Mouse (Mus musculus) cerebellum, adult 2 months (tissue): ENCODE measurements around the gene Cdk5rap3.

Experiments used
- CTCF ChIP-seq: fragments of 200-500 bp; IDR thresholded peaks from 2 replicates; pipeline ENCODE4 v1.5.1; 2011; ENCODE audit warnings: low read depth, mild to moderate bottlenecking, control low read depth, low read length, moderate library complexity, borderline replicate concordance; ENCODE audit not compliant: insufficient read depth
- POLR2A ChIP-seq: fragments of 200-500 bp; IDR thresholded peaks from 2 replicates; pipeline ENCODE4 v1.6.1; 2011; ENCODE audit warnings: low read length, control low read depth, borderline replicate concordance; ENCODE audit not compliant: insufficient read depth

- no peak for TF ChIP-seq CTCF
- TF ChIP-seq POLR2A = no peak
Observed at GRCm38 (mm10) chr11:96916885-96917396, 645 bp upstream of the Cdk5rap3 start.
